Mouse (Mus musculus) skeletal muscle tissue, adult 2 months (tissue): ENCODE data around the gene Prdm15.
A peak's percentile ranks its signal among the peaks of the same experiment; 100 is the strongest.

Source experiments
- DNase-seq: peaks from one replicate; pipeline ENCODE4 v3.0.0-alpha.2; 2012; ENCODE audit warnings: low read depth, low spot score

The Prdm15 gene

GRCm38 (mm10) chr16:97819532-97819931, 32.1 kb downstream of the Prdm15 start:
- no peak for DNase-seq

DNA sequence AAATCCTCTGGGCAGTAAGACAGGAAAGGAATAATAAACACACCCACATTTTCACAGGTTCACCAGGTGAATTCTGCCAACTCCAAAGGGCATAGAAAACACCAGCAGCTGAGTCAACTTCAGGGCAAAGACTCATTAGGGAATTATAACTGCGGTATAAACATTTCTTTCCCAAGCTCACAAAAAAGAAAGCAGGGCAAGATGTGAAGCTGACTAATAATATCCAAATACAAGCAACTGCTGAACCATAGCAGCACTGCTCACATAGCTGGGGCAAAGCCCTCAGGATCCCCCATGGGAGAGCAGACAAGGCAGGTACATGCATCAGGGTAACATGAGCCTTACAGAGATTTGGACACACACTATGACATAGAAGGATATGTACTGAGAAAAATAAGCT, 34.2 kb downstream of the Prdm15 start:
- DNase-seq = no peak

- no peak for DNase-seq
Measured at GRCm38 (mm10) chr16:97815269-97815668, 36.4 kb downstream of the Prdm15 start.

DNA sequence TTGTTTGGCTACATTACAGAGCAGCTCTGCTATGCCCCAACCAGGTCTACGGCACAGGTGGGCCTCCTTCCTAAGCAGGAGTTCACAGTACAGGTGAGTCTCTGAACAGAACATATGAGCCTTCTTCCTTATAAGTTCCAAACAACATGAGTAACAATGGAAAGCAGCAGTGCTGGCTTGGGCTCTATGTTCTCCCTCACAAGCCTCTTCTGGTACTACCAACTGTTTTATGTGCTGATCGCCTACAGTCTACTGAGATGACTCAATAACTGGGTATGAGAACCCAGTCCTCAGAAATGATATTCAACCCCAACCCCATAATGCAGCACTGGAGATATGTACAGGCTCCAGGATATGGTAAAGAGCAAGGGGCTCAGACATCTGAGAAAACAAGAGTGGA, 37.6 kb downstream of the Prdm15 start:
- DNase-seq = no peak

DNA sequence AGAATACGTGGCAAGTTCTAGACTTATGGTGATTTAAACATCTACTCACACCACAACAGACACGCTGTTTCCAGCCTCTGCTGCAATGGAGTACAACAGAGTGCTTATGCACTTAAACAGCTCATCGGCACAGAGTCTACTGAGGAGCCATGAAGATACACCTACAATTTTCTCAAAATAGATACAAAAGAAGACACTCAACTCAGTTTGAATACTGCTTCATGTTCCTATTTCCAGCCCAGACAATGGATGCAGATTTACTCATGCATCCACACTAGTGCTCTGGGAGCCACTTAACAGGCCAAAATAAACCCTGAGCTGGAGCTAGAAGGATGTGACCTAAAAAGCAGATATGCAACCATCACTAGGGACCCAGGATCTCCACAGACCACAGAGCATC, 42.8 kb downstream of the Prdm15 start:
- DNase-seq = no peak

GRCm38 (mm10) chr16:97805646-97806045, 46.0 kb downstream of the Prdm15 start:
- DNase-seq = no peak

GRCm38 (mm10) chr16:97804680-97805547, 46.7 kb downstream of the Prdm15 start:
- DNase-seq = peak; percentile 69

DNA sequence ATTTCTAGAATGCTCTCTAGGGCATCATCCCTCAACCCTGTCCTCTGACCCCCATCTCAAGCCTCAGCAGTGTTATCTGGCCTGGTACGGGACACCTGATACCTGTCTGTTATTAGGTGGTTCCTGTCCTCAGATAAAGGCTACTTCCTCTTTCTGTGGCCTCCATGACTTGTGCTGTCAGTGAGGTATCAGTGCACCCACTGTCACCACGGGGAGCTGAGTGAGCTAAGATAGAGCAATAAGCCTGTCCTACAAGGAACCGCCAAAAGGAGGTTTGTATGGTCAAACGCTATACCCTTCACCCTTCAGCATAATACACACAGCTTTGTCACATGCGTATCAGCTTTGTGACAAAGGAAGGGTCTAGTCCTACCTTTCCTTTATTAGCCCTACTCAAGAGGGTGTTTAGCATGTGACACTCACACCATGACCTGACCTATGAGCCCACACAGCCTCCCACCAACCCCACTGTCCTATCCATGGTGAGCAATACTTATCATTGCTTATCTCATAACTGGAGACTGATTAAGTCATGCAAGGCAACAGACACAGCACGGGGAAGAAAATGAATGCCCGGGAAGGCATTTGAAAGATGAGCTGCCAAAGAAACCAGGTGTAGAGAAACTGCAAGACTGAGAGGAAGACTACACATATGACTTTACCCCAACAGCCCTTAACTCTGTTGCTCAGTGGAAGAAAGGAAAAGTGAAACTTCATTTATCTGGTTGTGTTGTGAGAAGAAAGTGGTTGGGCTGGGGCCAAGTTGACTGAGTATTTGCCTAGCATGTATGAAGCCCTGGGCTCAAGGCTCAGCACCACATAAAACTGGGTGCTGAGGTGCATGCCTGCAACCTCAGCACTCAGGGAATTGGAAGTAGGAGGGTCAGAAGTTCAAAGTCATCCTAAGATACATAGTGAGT, 53.4 kb downstream of the Prdm15 start:
- no peak for DNase-seq

GRCm38 (mm10) chr16:97797212-97797611, 54.4 kb downstream of the Prdm15 start:
- DNase-seq = no peak

GRCm38 (mm10) chr16:97794256-97794655, 57.4 kb downstream of the Prdm15 start:
- DNase-seq = no peak

DNA sequence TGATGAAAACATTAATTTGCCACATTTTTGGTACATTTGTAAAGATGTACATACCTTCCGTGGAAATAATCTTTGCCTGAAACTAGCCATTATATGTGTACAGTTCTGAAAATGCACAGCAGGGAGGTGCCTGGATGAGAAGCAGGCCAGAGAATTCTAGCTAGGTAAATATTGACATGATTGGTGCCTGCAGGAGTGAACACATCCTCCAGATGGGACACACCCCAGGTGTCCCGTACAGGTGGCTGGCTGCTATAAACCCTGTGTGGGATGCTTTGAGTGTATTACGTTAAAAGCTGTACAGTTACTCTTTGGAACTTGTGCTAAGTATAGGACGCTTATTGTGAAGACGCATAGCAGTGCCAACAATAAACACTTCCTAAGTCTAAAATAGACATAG, 68.6 kb downstream of the Prdm15 start:
- no peak for DNase-seq

DNA sequence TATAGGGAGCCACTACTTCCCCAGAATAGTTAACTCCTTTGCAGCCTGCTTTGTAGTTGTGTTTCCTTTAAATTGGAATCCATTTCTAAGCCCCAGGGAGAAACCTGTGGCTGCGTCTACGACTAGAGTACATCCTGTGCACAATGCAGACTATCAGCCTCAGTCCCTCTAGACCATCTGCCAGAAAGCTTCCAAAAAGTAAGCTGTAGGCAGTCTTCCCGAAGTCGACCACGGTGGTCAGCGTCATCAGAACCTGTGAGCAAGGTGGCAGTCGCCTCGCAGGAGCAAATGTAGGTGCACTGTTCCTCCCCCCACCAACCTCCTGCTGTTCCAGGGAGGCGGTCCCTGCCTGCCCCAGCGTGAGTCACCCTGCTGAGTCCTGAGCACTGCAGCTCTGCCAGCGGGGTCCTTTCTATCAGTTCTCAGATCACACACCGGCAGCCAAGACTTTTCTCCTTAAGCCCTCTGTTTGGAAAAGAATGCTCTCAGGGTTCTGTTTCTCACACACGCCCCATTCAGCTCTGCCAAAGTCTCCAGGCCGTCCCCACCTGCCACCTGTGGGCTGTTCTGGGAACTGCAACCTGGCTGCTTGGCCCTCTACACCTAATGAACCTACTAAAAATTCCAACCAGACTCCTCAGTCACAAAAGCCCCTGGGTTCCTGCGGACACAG, 73.2 kb downstream of the Prdm15 start:
- DNase-seq = peak; percentile 26

DNA sequence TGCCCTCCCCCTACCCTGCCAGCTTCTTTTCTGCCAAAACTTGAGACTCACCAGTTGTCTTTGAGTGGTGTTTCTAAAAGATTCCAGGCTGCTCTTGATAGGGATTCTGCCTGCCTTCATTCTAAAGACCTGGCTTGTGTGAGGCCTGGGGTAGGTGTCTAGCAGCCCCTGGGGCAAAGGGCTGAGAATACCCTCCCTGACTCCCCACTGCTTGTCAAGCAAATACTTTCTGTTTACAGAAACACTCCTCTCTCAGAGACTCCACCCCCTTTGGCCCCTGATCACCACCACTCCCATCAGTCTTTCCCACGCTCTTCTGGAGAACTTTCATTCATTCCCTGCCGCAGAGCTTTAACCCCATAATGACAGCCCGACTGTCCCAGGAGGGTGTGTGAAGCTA, 85.1 kb downstream of the Prdm15 start:
- DNase-seq = no peak

DNA sequence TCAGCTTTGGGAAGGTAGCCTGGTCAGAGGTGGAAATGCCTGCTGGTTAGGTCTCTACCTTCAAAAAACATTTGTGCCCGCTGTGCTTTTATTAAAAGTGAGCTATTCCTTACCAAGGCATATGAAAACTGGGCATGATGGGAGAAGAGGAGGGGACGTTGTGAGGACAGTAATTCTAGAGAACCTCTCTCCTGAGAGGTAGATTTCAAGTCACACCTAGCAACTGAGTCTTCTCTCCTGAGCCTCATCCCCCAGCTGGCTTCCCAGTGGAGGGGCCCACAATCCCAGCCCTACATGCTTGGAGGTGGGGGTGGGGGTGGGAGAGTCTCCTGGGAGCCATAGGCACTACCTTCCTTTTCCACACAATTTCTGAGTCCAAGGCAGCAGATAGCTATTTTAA, 87.0 kb downstream of the Prdm15 start:
- DNase-seq = no peak

GRCm38 (mm10) chr16:97763990-97764340, 87.7 kb downstream of the Prdm15 start:
- DNase-seq = no peak

GRCm38 (mm10) chr16:97763061-97763989, 88.3 kb downstream of the Prdm15 start, which contains the start of gene Ripk4:
Gene Ripk4 (minus strand): TSS chr16:97763787.
- DNase-seq = no peak

GRCm38 (mm10) chr16:97761782-97762181, 89.9 kb downstream of the Prdm15 start:
- no peak for DNase-seq

DNA sequence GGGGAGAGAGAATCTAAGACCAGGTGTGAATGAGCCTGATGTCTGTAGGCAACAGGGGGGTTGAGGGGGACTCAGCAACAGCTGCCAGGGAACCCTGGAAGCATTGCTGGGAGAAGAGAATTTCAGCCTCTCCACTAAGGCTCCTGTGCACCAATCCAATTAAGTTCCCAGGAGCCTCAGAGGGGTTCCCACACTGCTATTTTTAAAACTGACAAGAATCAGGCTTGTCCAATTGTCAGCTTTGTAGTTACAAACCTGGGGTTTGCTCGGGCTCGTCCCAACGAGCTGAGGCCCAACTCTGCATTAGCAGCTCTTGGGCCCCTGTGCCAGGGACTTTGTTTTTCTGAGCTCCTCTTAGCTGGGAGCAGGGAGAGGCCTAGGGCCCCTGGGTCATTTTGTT, 92.0 kb downstream of the Prdm15 start:
- DNase-seq = no peak

GRCm38 (mm10) chr16:97758288-97758687, 93.4 kb downstream of the Prdm15 start:
- no peak for DNase-seq

DNA sequence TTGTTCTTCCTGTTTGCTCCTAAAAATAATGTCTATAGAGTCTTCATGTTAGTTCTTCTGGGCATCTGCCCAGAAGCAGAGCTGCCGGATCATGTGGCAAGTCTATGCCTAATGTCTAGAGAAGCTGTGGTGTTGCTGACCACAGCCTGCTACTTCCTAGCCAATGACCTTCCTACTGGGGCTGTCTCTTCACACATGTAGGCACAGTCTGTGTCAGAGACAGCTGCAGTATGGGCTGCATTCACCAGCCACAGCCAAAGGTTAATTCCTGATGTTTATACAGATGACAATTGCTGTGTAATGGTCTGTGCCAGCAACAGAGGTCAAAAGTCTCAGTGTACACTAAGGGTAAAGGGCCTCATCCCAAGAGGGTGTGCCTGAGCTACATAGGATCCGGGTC, 95.2 kb downstream of the Prdm15 start:
- DNase-seq = no peak
